Mouse (Mus musculus) MEL (cell line): Measurements from ENCODE around the gene Sox6. TPM values are rescaled to one million over a fixed set of nuclear protein-coding genes. Genes with fewer than 3 reads are reported as not detected.

ENCODE experiments used
- DNase-seq: peaks from one replicate; pipeline ENCODE4 v3.0.0; 2011; ENCODE audit warnings: low read depth, low spot score
- H3K27ac ChIP-seq: 2 replicates; pipeline ENCODE4 v1.5.1; 2012; ENCODE audit warnings: low read depth, mild to moderate bottlenecking, control low read depth, low read length, moderate library complexity; ENCODE audit not compliant: control insufficient read depth
- H3K27me3 ChIP-seq, 2 experiments: fragments of 150-350 bp in 1 of 2; sonication (generic) in 1 of 2; 2 replicates each; pipeline ENCODE4 v1.6.1; 2012; ENCODE audit warnings: low read length in 2 of 2, mild to moderate bottlenecking in 2 of 2, improper control_type of control experiment in 1 of 2, moderate library complexity in 1 of 2; ENCODE audit not compliant: insufficient read depth in 2 of 2, control insufficient read depth in 1 of 2
- H3K36me3 ChIP-seq, 2 experiments: 2 replicates each; pipeline ENCODE4 v1.6.1; 2012 to 2014; ENCODE audit warnings: low read length in 2 of 2, improper control_type of control experiment in 1 of 2, inconsistent platforms in 1 of 2, mild to moderate bottlenecking in 1 of 2; ENCODE audit not compliant: insufficient read depth in 2 of 2, control insufficient read depth in 1 of 2
- H3K4me1 ChIP-seq, 2 experiments: fragments of 150-350 bp in 1 of 2; sonication (generic) in 1 of 2; 2 replicates each; pipeline ENCODE4 v1.6.1; 2012; ENCODE audit warnings: low read length in 2 of 2, improper control_type of control experiment in 1 of 2, mild to moderate bottlenecking in 1 of 2; ENCODE audit not compliant: insufficient read depth in 2 of 2, control insufficient read depth in 1 of 2
- H3K4me3 ChIP-seq, 2 experiments: fragments of 150-350 bp in 1 of 2; sonication (generic) in 1 of 2; 2 replicates each; pipeline ENCODE4 v1.5.1; 2012; ENCODE audit warnings: low read depth in 2 of 2, low read length in 2 of 2, mild to moderate bottlenecking in 2 of 2, moderate library complexity in 2 of 2, control low read depth in 1 of 2, improper control_type of control experiment in 1 of 2; ENCODE audit not compliant: control insufficient read depth in 1 of 2, insufficient read depth in 1 of 2
- H3K79me2 ChIP-seq: 2 replicates; pipeline ENCODE4 v1.6.1; 2012; ENCODE audit warnings: mild to moderate bottlenecking, low read length, moderate library complexity; ENCODE audit not compliant: control insufficient read depth, poor library complexity, insufficient read depth
- H3K9ac ChIP-seq: 2 replicates; pipeline ENCODE4 v1.6.1; 2012; ENCODE audit warnings: low read depth, mild to moderate bottlenecking, control low read depth, low read length, moderate library complexity; ENCODE audit not compliant: control insufficient read depth, poor library complexity, severe bottlenecking
- H3K9me3 ChIP-seq: fragments of 150-350 bp; sonication (generic); replicated peaks from 2 replicates; pipeline ENCODE4 v1.6.1; 2012; ENCODE audit warnings: mild to moderate bottlenecking, low read length, improper control_type of control experiment, moderate library complexity; ENCODE audit not compliant: insufficient read depth
- BHLHE40 ChIP-seq: IDR thresholded peaks from 2 replicates; pipeline ENCODE4 v1.6.1; 2012; ENCODE audit warnings: low read depth, mild to moderate bottlenecking, inconsistent platforms, low read length, improper control_type of control experiment, borderline replicate concordance
- CHD1 ChIP-seq: IDR thresholded peaks from 2 replicates; pipeline ENCODE4 v1.6.1; 2012; ENCODE audit warnings: low read depth, mild to moderate bottlenecking, inconsistent platforms, low read length, improper control_type of control experiment
- EP300 ChIP-seq, 2 experiments: IDR thresholded peaks; 2 replicates each; pipeline ENCODE4 v1.6.1; 2011; ENCODE audit warnings: improper control_type of control experiment in 2 of 2, low read length in 2 of 2, low read depth in 1 of 2, mild to moderate bottlenecking in 1 of 2
- GABPA ChIP-seq: IDR thresholded peaks from 2 replicates; pipeline ENCODE4 v1.6.1; 2012; ENCODE audit warnings: low read depth, mild to moderate bottlenecking, inconsistent platforms, low read length, improper control_type of control experiment, moderate library complexity
- GATA1 ChIP-seq: IDR thresholded peaks from 2 replicates; pipeline ENCODE4 v1.6.1; 2011; ENCODE audit warnings: low read depth, low read length, improper control_type of control experiment
- HCFC1 ChIP-seq: IDR thresholded peaks from 2 replicates; pipeline ENCODE4 v1.6.1; 2012; ENCODE audit warnings: low read depth, mild to moderate bottlenecking, inconsistent platforms, low read length, improper control_type of control experiment, moderate library complexity
- MAFK ChIP-seq: IDR thresholded peaks from 2 replicates; pipeline ENCODE4 v1.6.1; 2011; ENCODE audit warnings: low read depth, mild to moderate bottlenecking, low read length, improper control_type of control experiment, borderline replicate concordance
- MAX ChIP-seq: IDR thresholded peaks from 2 replicates; pipeline ENCODE4 v1.6.1; 2011; ENCODE audit warnings: low read length, improper control_type of control experiment
- MAZ ChIP-seq: IDR thresholded peaks from 2 replicates; pipeline ENCODE4 v1.6.1; 2012; ENCODE audit warnings: low read depth, mild to moderate bottlenecking, inconsistent platforms, low read length, improper control_type of control experiment
- MXI1 ChIP-seq: IDR thresholded peaks from 2 replicates; pipeline ENCODE4 v1.6.1; 2011; ENCODE audit warnings: mild to moderate bottlenecking, low read depth, low read length, improper control_type of control experiment
- MYB ChIP-seq: IDR thresholded peaks from 2 replicates; pipeline ENCODE4 v1.6.1; 2011; ENCODE audit warnings: mild to moderate bottlenecking, low read depth, low read length, improper control_type of control experiment
- MYC ChIP-seq: IDR thresholded peaks from 2 replicates; pipeline ENCODE4 v1.6.1; 2011; ENCODE audit warnings: low read depth, mild to moderate bottlenecking, low read length, improper control_type of control experiment, moderate library complexity
- NRF1 ChIP-seq: IDR thresholded peaks from 2 replicates; pipeline ENCODE4 v1.6.1; 2014; ENCODE audit warnings: low read depth, mild to moderate bottlenecking, inconsistent platforms, low read length, improper control_type of control experiment, moderate library complexity; ENCODE audit not compliant: poor library complexity, insufficient read depth, severe bottlenecking
- POLR2AphosphoS2 ChIP-seq: IDR thresholded peaks from 2 replicates; pipeline ENCODE4 v1.6.1; 2011; ENCODE audit warnings: low read length, improper control_type of control experiment
- POLR2AphosphoS5 ChIP-seq: IDR thresholded peaks from 2 replicates; pipeline ENCODE4 v1.6.1; 2012; ENCODE audit warnings: low read depth, borderline replicate concordance, mild to moderate bottlenecking, inconsistent platforms, low read length, moderate library complexity, mixed read lengths
- RCOR1 ChIP-seq: IDR thresholded peaks from 2 replicates; pipeline ENCODE4 v1.6.1; 2012; ENCODE audit warnings: low read depth, mild to moderate bottlenecking, inconsistent platforms, low read length, improper control_type of control experiment
- SIN3A ChIP-seq: IDR thresholded peaks from 2 replicates; pipeline ENCODE4 v1.6.1; 2012; ENCODE audit warnings: low read length, improper control_type of control experiment, inconsistent platforms
- TAL1 ChIP-seq: IDR thresholded peaks from 2 replicates; pipeline ENCODE4 v1.6.1; 2012; ENCODE audit warnings: mild to moderate bottlenecking, inconsistent platforms, low read length, moderate library complexity, mixed read lengths
- TBP ChIP-seq: IDR thresholded peaks from 2 replicates; pipeline ENCODE4 v1.8.0; 2011; ENCODE audit warnings: low read depth, low read length, improper control_type of control experiment
- TCF12 ChIP-seq: IDR thresholded peaks from 2 replicates; pipeline ENCODE4 v1.6.1; 2014; ENCODE audit warnings: low read depth, mild to moderate bottlenecking, inconsistent platforms, low read length, improper control_type of control experiment, moderate library complexity
- UBTF ChIP-seq: IDR thresholded peaks from 2 replicates; pipeline ENCODE4 v1.6.1; 2012; ENCODE audit warnings: low read depth, mild to moderate bottlenecking, inconsistent platforms, low read length, improper control_type of control experiment, moderate library complexity, borderline replicate concordance; ENCODE audit not compliant: insufficient read depth
- USF1 ChIP-seq: IDR thresholded peaks from 2 replicates; pipeline ENCODE4 v1.6.1; 2014; ENCODE audit warnings: low read depth, mild to moderate bottlenecking, inconsistent platforms, low read length, improper control_type of control experiment, moderate library complexity
- USF2 ChIP-seq, 2 experiments: IDR thresholded peaks; 2 replicates each; pipeline ENCODE4 v1.6.1; 2011 to 2012; ENCODE audit warnings: improper control_type of control experiment in 2 of 2, low read length in 2 of 2, borderline replicate concordance in 1 of 2, inconsistent platforms in 1 of 2, low read depth in 1 of 2, mild to moderate bottlenecking in 1 of 2; ENCODE audit not compliant: insufficient read depth in 1 of 2
- ZC3H11A ChIP-seq: IDR thresholded peaks from 2 replicates; pipeline ENCODE4 v1.6.1; 2012; ENCODE audit warnings: low read depth, mild to moderate bottlenecking, inconsistent platforms, low read length, improper control_type of control experiment
- ZMIZ1 ChIP-seq: IDR thresholded peaks from 2 replicates; pipeline ENCODE4 v1.6.1; 2012; ENCODE audit warnings: low read depth, mild to moderate bottlenecking, inconsistent platforms, low read length, improper control_type of control experiment, moderate library complexity
- ZNF384 ChIP-seq: IDR thresholded peaks from 2 replicates; pipeline ENCODE4 v1.6.1; 2012; ENCODE audit warnings: low read depth, mild to moderate bottlenecking, inconsistent platforms, low read length, improper control_type of control experiment
- polyA plus RNA-seq, 2 experiments: library from polyadenylated mRNA; stranded (reverse) in 1 of 2; unstranded in 1 of 2; fragments of >175 nt in 1 of 2; fragments of >200 nt in 1 of 2; gene quantifications; 2 replicates each; pipeline versions ENCODE4 v1.2.1 to v1.2.4; 2012; ENCODE audit warnings: low replicate concordance in 2 of 2, low read depth in 1 of 2; ENCODE audit not compliant: insufficient read length in 2 of 2, insufficient read depth in 1 of 2, missing spikeins in 1 of 2
- total RNA-seq: library from RNA; depleted of rRNA; stranded (reverse); fragments of 300-350 nt; gene quantifications from 2 replicates; pipeline ENCODE4 v1.2.3, GENCODE M21; 2012

The Sox6 gene
- total and polyA plus RNA-seq, 3 experiments, result 2.6 to 4.6 TPM; not detected in 1

GRCm38 (mm10) chr7:115422828-115423227 is 615.8 kb downstream of the Sox6 start:
- DNase-seq, result no peak
- Histone ChIP-seq H3K27me3 (no peaks in the 10 kb centered on the region), H3K9ac (no peak overlapping the region), H3K27ac (no peak overlapping the region), H3K4me3 (no peak overlapping the region), H3K36me3 (no peaks in the 10 kb centered on the region), H3K79me2 (no peaks in the 10 kb centered on the region)
- TF ChIP-seq RCOR1, result no peak
- TF ChIP-seq TCF12, result no peak
- no peak for TF ChIP-seq USF1
- TF ChIP-seq TAL1, result no peak
- no peak for TF ChIP-seq TBP
- TF ChIP-seq USF2 (IDR thresholded peaks at IDR 0.05; ENCODE audit: borderline replicate concordance in 1 of 2, insufficient read depth in 1 of 2, low read depth in 1 of 2, low read length in 2 of 2), result no peak
- TF ChIP-seq ZC3H11A, result no peak
- no peak for TF ChIP-seq MAZ
- TF ChIP-seq MYB, result no peak
- TF ChIP-seq POLR2AphosphoS2, result no peak
- TF ChIP-seq NRF1, result no peak
- TF ChIP-seq, all 39 proteins: peak for 0
- no peaks in the 10 kb centered on the region for H3K4me1 ChIP-seq
- no peaks in the 10 kb centered on the region for H3K9me3 ChIP-seq

- H3K4me1 ChIP-seq, result no peaks in the 10 kb centered on the region
- no peak for DNase-seq
Measured at GRCm38 (mm10) chr7:115420960-115421359, 617.6 kb downstream of the Sox6 start.

More at GRCm38 (mm10) chr7:115420960-115421359, 617.6 kb downstream of the Sox6 start:
- Histone ChIP-seq H3K36me3 (no peaks in the 10 kb centered on the region), H3K79me2 (no peaks in the 10 kb centered on the region), H3K27me3 (no peaks in the 10 kb centered on the region), H3K9me3 (no peaks in the 10 kb centered on the region), H3K4me3 (no peak overlapping the region), H3K9ac (no peak overlapping the region), H3K27ac (no peak overlapping the region)
- TF ChIP-seq SIN3A, result no peak
- no peak for TF ChIP-seq ZNF384
- TF ChIP-seq HCFC1, result no peak
- no peak for TF ChIP-seq MXI1
- no peak for TF ChIP-seq ZMIZ1
- TF ChIP-seq TCF12, result no peak
- TF ChIP-seq POLR2AphosphoS5, result no peak
- TF ChIP-seq MAX, result no peak
- TF ChIP-seq EP300 (IDR thresholded peaks at IDR 0.05; ENCODE audit: low read depth in 1 of 2, low read length in 2 of 2), result no peak
- no peak for TF ChIP-seq USF1
- no peak for TF ChIP-seq POLR2AphosphoS2
- no peak for TF ChIP-seq MYC
- no peak for TF ChIP-seq MAFK
- no peak for TF ChIP-seq CHD1
- no peak for TF ChIP-seq BHLHE40
- TF ChIP-seq GATA1, result no peak
- TF ChIP-seq GABPA, result no peak
- TF ChIP-seq UBTF, result no peak
- no peak for TF ChIP-seq NRF1
